In the genomic region with DNA sequence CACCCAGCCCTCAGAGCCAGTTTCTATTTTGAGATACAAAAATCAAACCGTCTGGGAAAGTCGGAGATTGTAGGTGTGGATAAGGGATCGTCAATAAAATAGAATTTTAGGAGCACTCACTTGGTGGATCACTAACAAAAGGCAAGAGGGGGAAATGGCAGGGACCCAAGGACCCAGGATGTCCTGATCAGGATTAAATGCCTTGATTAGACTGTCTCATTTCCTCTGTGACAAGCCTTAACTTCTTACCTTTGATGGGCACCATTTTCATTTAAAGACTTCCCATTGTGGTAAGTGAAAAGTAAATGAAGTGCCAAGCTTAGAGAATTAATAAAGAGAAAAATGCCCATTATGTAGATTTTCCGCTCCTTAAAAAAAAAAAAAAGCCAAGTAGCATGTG, we compare ENCODE assay signal across 29 mouse cellular contexts.
A peak's percentile ranks its signal among the peaks of the same experiment; 100 is the strongest.
DNase-seq lines count a peak whose midpoint lies in the region; ATAC-seq and TF ChIP-seq lines count a peak whose summit lies in the region.
"Had no signal": no experiment of that assay in that cellular context is flagged by ENCODE, and none has a peak within 500 bp of the region (broad histone marks: within the 10 kb centered on the region; RNA-seq: fewer than 3 reads in every experiment).

No protein-coding gene starts in this region.

- no peak overlapping the region for H3K4me2 ChIP-seq in midbrain, embryonic 15.5 days
- H3K4me2 ChIP-seq in midbrain, embryonic 11.5 days, result no peak overlapping the region
- H3K4me2 ChIP-seq in forebrain, embryonic 14.5 days (ENCODE audit: low read length), result no peak overlapping the region
- no peak overlapping the region for H3K4me2 ChIP-seq in forebrain, postnatal 0 days (ENCODE audit: low read depth)
- H3K4me2 ChIP-seq: embryonic facial prominence, embryonic 13.5 days; heart, embryonic 12.5 days; heart, embryonic 15.5 days; hindbrain, embryonic 14.5 days had no signal

- no peak for DNase-seq in midbrain, embryonic 11.5 days (ENCODE audit: low spot score, missing footprints)
- peak; percentile 89 for DNase-seq in brain, embryonic 14.5 days (ENCODE audit: low read depth)
- peak; percentile 79 for DNase-seq in forebrain, embryonic 14.5 days (ENCODE audit: low spot score)
- peak; percentile 26 for DNase-seq in forebrain, postnatal 0 days
- DNase-seq in lung, adult 18-20 months, result no peak
- no peak for DNase-seq in heart, postnatal 36 days
- DNase-seq in lung, postnatal 36 days, result no peak
- DNase-seq: adrenal gland, adult 2 months; adrenal gland, postnatal 14 days; cerebellum, adult 11-12 months; cerebellum, adult 8-10 months; cerebellum, postnatal 10 days; cerebellum, postnatal 36 days; embryo, embryonic 11 days; gastrocnemius, adult 2 months; gastrocnemius, postnatal 14 days; heart, adult 11 months; heart, postnatal 10 days; heart, postnatal 4 days had no signal

- 71% methylated on average over 4 of the region's 4 CpGs for WGBS in midbrain, embryonic 15.5 days
- 91% methylated on average over 4 of the region's 4 CpGs for WGBS in midbrain, embryonic 11.5 days
- 23% methylated on average over 4 of the region's 4 CpGs for WGBS in forebrain, embryonic 14.5 days
- WGBS in forebrain, postnatal 0 days, result 17% methylated on average over 4 of the region's 4 CpGs

- no peaks in the 10 kb centered on the region for H3K9me3 ChIP-seq in midbrain, embryonic 15.5 days
- H3K9me3 ChIP-seq in midbrain, embryonic 11.5 days (ENCODE audit: control insufficient read depth, low read length), result no peaks in the 10 kb centered on the region
- H3K9me3 ChIP-seq in forebrain, embryonic 14.5 days (replicated peaks; ENCODE audit: control insufficient read depth, low read length), result no peaks in the 10 kb centered on the region
- no peaks in the 10 kb centered on the region for H3K9me3 ChIP-seq in forebrain, postnatal 0 days (ENCODE audit: low read length)
- H3K9me3 ChIP-seq: embryonic facial prominence, embryonic 10.5 days; embryonic facial prominence, embryonic 13.5 days; heart, embryonic 12.5 days; heart, embryonic 15.5 days had no signal

- no peak overlapping the region for H3K4me3 ChIP-seq in midbrain, embryonic 15.5 days
- no peak overlapping the region for H3K4me3 ChIP-seq in midbrain, embryonic 11.5 days (ENCODE audit: low read depth, low read length)
- no peak overlapping the region for H3K4me3 ChIP-seq in forebrain, embryonic 14.5 days (ENCODE audit: low read depth, low read length)
- H3K4me3 ChIP-seq in forebrain, postnatal 0 days (ENCODE audit: low read depth, low read length), result no peak overlapping the region
- H3K4me3 ChIP-seq: embryonic facial prominence, embryonic 10.5 days; embryonic facial prominence, embryonic 13.5 days; erythroblast, embryonic 14.5 days; gastrocnemius, adult 2 months; heart, embryonic 12.5 days; heart, embryonic 15.5 days had no signal

- H3K27me3 ChIP-seq in midbrain, embryonic 15.5 days (replicated peaks), result no peaks in the 10 kb centered on the region
- H3K27me3 ChIP-seq in midbrain, embryonic 11.5 days (ENCODE audit: control insufficient read depth, insufficient read depth, low read length), result no peaks in the 10 kb centered on the region
- no peaks in the 10 kb centered on the region for H3K27me3 ChIP-seq in forebrain, embryonic 14.5 days (replicated peaks; ENCODE audit: control insufficient read depth, insufficient read depth, low read length)
- no peaks in the 10 kb centered on the region for H3K27me3 ChIP-seq in forebrain, postnatal 0 days (ENCODE audit: insufficient read depth, low read length)
- H3K27me3 ChIP-seq: embryonic facial prominence, embryonic 13.5 days; heart, embryonic 12.5 days; heart, embryonic 15.5 days had no signal

- no peaks in the 10 kb centered on the region for H3K4me1 ChIP-seq in midbrain, embryonic 15.5 days
- no peaks in the 10 kb centered on the region for H3K4me1 ChIP-seq in midbrain, embryonic 11.5 days (ENCODE audit: control insufficient read depth, insufficient read depth, low read length)
- H3K4me1 ChIP-seq in forebrain, embryonic 14.5 days (ENCODE audit: control insufficient read depth, insufficient read depth, low read length), result 0 out of 2 replicates have a peak, but pooled peaks cover 3% of the 10 kb centered on the region
- no peaks in the 10 kb centered on the region for H3K4me1 ChIP-seq in forebrain, postnatal 0 days (ENCODE audit: insufficient read depth)
- H3K4me1 ChIP-seq: embryonic facial prominence, embryonic 10.5 days; embryonic facial prominence, embryonic 13.5 days; heart, embryonic 15.5 days had no signal

- TF ChIP-seq POLR2A in brain, embryonic 14.5 days (IDR thresholded peaks at IDR 0.05; ENCODE audit: borderline replicate concordance, extremely low read depth, insufficient read depth, insufficient read length, poor library complexity, severe bottlenecking), result no peak

- no peak overlapping the region for H3K9ac ChIP-seq in midbrain, embryonic 15.5 days
- no peak overlapping the region for H3K9ac ChIP-seq in midbrain, embryonic 11.5 days (ENCODE audit: low read length)
- no peak overlapping the region for H3K9ac ChIP-seq in forebrain, embryonic 14.5 days (ENCODE audit: low read length)
- H3K9ac ChIP-seq in forebrain, postnatal 0 days, result no peak overlapping the region
- H3K9ac ChIP-seq: embryonic facial prominence, embryonic 13.5 days; heart, embryonic 12.5 days; heart, embryonic 15.5 days; hindbrain, embryonic 14.5 days had no signal

- intact Hi-C loops in heart, postnatal 36 days (cut with DNase I), result no loop called here

- no peaks in the 10 kb centered on the region for H3K36me3 ChIP-seq in midbrain, embryonic 15.5 days (replicated peaks)
- no peaks in the 10 kb centered on the region for H3K36me3 ChIP-seq in midbrain, embryonic 11.5 days (ENCODE audit: control insufficient read depth, insufficient read depth, low read length)
- H3K36me3 ChIP-seq in forebrain, embryonic 14.5 days (ENCODE audit: control insufficient read depth, insufficient read depth, low read length), result no peaks in the 10 kb centered on the region
- no peaks in the 10 kb centered on the region for H3K36me3 ChIP-seq in forebrain, postnatal 0 days (ENCODE audit: insufficient read depth)
- H3K36me3 ChIP-seq: embryonic facial prominence, embryonic 10.5 days; embryonic facial prominence, embryonic 13.5 days; heart, embryonic 12.5 days; heart, embryonic 15.5 days had no signal

- no peak overlapping the region for H3K27ac ChIP-seq in midbrain, embryonic 15.5 days
- no peak overlapping the region for H3K27ac ChIP-seq in midbrain, embryonic 11.5 days (ENCODE audit: low read depth, low read length)
- peak overlapping the region; percentile 56; the same call in 1 of the 2 replicates for H3K27ac ChIP-seq in forebrain, embryonic 14.5 days (ENCODE audit: low read depth, low read length)
- no peak overlapping the region for H3K27ac ChIP-seq in forebrain, postnatal 0 days (ENCODE audit: low read depth, low read length)
- H3K27ac ChIP-seq: embryonic facial prominence, embryonic 10.5 days; embryonic facial prominence, embryonic 13.5 days; gastrocnemius, adult 2 months; heart, embryonic 15.5 days; hindbrain, embryonic 14.5 days; hindbrain, postnatal 0 days had no signal

- ATAC-seq in midbrain, embryonic 15.5 days (replicated peaks), result 0 out of 2 replicates have a peak, but pooled peaks have one; percentile 20
- ATAC-seq in midbrain, embryonic 11.5 days (ENCODE audit: low FRiP score), result no peak
- peak; percentile 72 for ATAC-seq in forebrain, embryonic 14.5 days
- ATAC-seq in forebrain, postnatal 0 days, result no peak
- ATAC-seq: hindbrain, postnatal 0 days; inflammation-experienced regulatory T-cells, adult 6 months; intestine, embryonic 16.5 days had no signal

- TF ChIP-seq CTCF in brain, embryonic 14.5 days (IDR thresholded peaks at IDR 0.05; ENCODE audit: borderline replicate concordance, extremely low read depth, insufficient read depth, insufficient read length), result no peak
- TF ChIP-seq CTCF in forebrain, postnatal 0 days (IDR thresholded peaks at IDR 0.05; ENCODE audit: low read depth), result no peak

Comparison
In these comparisons a context has a peak if more than half of its experiments do, and no peak if none do; other contexts are left out.
1. ATAC-seq: peak in midbrain, embryonic 15.5 days (single experiment) and forebrain, embryonic 14.5 days (single experiment); none in midbrain, embryonic 11.5 days (single experiment) and forebrain, postnatal 0 days (single experiment).
2. DNase-seq: peak in brain, embryonic 14.5 days (single experiment), forebrain, embryonic 14.5 days (single experiment) and forebrain, postnatal 0 days (single experiment); none in midbrain, embryonic 11.5 days (single experiment), lung, adult 18-20 months (0 of 2), heart, postnatal 36 days (0 of 2) and lung, postnatal 36 days (single experiment).